Mouse (Mus musculus): ENCODE results near the gene Tmigd3. TPM values are rescaled to one million over a fixed set of nuclear protein-coding genes. Genes with fewer than 3 reads are reported as not detected.

Gene Tmigd3
- polyA plus RNA-seq, 2 experiments, result 0.09 to 0.11 TPM

DNA sequence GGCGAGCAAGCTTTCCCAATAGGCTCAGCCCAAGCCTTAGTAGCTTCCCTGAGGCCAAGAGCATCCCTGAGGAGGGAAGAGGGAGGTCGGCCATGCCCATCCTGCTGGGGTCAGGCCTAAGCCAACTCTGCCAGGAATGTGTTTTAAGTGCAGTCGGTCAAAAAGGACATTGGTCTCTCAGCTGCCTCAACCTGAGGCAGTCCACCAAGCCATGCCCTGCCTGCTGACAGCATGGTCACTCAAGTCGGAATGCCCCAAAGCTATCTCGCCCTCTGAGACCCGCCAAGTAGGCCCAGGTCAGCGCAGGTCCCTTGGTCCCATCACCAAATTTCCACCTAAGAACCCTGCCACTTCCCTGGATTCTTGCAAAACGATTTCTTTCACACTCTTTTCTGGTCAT lies 8.0 kb downstream of the Tmigd3 start:
- Histone ChIP-seq H3K27ac (no peak overlapping the region), H3K9ac (replicated peaks) (no peak overlapping the region), H3K9me3 (ENCODE audit: control insufficient read depth, low read length) (no peaks in the 10 kb centered on the region), H3K4me2 (ENCODE audit: low read depth) (no peak overlapping the region), H3K4me3 (ENCODE audit: insufficient read depth in 1 of 2, low read depth in 2 of 2, low read length in 2 of 2) (no peak overlapping the region), H3K27me3 (ENCODE audit: control insufficient read depth, insufficient read depth, low read length) (no peaks in the 10 kb centered on the region), H3K36me3 (replicated peaks; ENCODE audit: control insufficient read depth, insufficient read depth, low read depth) (no peaks in the 10 kb centered on the region), H3K4me1 (replicated peaks; ENCODE audit: control insufficient read depth in 2 of 2, insufficient read depth in 2 of 2, low read length in 1 of 2) (peaks cover 0 to 6% of the 10 kb centered on the region in 2 experiments; a peak in 2 of 4 replicates)
- TF ChIP-seq CTCF (IDR thresholded peaks at IDR 0.05; ENCODE audit: low read depth), result no peak
- no peak for TF ChIP-seq EP300 (IDR thresholded peaks at IDR 0.05; ENCODE audit: low read depth)
- WGBS (ENCODE audit: insufficient replicate concordance), result 68% methylated on average over 8 of the region's 8 CpGs
- no peak for ATAC-seq (ENCODE audit: insufficient read depth)
- no peak for DNase-seq (ENCODE audit: low read depth in 3 of 3, low spot score in 3 of 3)

DNA sequence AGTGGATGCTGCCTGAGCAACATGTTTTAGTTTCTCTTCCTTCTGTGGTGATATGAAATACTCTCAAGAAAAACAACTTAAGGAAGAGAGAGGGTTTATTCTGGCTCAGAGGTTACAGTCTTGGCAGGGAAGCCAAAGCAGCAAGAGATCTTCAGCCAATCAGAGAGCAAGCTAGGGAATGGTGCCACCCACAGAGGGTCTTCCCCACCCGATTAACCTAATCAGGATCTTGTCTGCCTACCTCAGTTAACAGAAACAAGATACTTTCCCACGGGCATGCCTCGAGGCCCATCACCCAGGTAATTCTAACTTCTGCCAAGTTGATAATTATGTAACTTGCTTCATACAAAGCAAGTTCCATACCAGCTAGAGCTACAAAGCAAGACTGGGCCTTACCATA lies 9.7 kb downstream of the Tmigd3 start:
- no peaks in the 10 kb centered on the region for H3K27me3 ChIP-seq (ENCODE audit: control insufficient read depth, insufficient read depth, low read length)
- no peaks in the 10 kb centered on the region for H3K9me3 ChIP-seq (ENCODE audit: control insufficient read depth, low read length)
- no peak overlapping the region for H3K4me2 ChIP-seq (ENCODE audit: low read depth)
- DNase-seq (ENCODE audit: low read depth in 3 of 3, low spot score in 3 of 3) (no peak), ATAC-seq (ENCODE audit: insufficient read depth) (no peak)
- H3K27ac ChIP-seq, result no peak overlapping the region
- H3K4me1 ChIP-seq (replicated peaks; ENCODE audit: control insufficient read depth in 2 of 2, insufficient read depth in 2 of 2, low read length in 1 of 2), result peaks cover 0 to 6% of the 10 kb centered on the region in 2 experiments; a peak in 2 of 4 replicates
- H3K36me3 ChIP-seq (replicated peaks; ENCODE audit: control insufficient read depth, insufficient read depth, low read depth), result no peaks in the 10 kb centered on the region
- TF ChIP-seq CTCF (IDR thresholded peaks at IDR 0.05; ENCODE audit: low read depth), result no peak
- no peak for TF ChIP-seq EP300 (IDR thresholded peaks at IDR 0.05; ENCODE audit: low read depth)
- no peak overlapping the region for H3K9ac ChIP-seq (replicated peaks)
- 33% methylated on average over 3 of the region's 3 CpGs for WGBS (ENCODE audit: insufficient replicate concordance)
- H3K4me3 ChIP-seq (ENCODE audit: insufficient read depth in 1 of 2, low read depth in 2 of 2, low read length in 2 of 2), result no peak overlapping the region

GRCm38 (mm10) chr3:105882105-105882504 lies 11.4 kb downstream of the Tmigd3 start:
- no peak overlapping the region for H3K27ac ChIP-seq
- H3K4me1 ChIP-seq (replicated peaks; ENCODE audit: control insufficient read depth in 2 of 2, insufficient read depth in 2 of 2, low read length in 1 of 2), result peaks cover 0 to 6% of the 10 kb centered on the region in 2 experiments; a peak in 2 of 4 replicates
- no peak overlapping the region for H3K4me3 ChIP-seq (ENCODE audit: insufficient read depth in 1 of 2, low read depth in 2 of 2, low read length in 2 of 2)
- H3K9me3 ChIP-seq (ENCODE audit: control insufficient read depth, low read length), result no peaks in the 10 kb centered on the region
- no peaks in the 10 kb centered on the region for H3K36me3 ChIP-seq (replicated peaks; ENCODE audit: control insufficient read depth, insufficient read depth, low read depth)
- 70% methylated on average over 7 of the region's 7 CpGs for WGBS (ENCODE audit: insufficient replicate concordance)
- TF ChIP-seq EP300 (IDR thresholded peaks at IDR 0.05; ENCODE audit: low read depth) (no peak), CTCF (IDR thresholded peaks at IDR 0.05; ENCODE audit: low read depth) (no peak)
- no peak overlapping the region for H3K4me2 ChIP-seq (ENCODE audit: low read depth)
- no peak overlapping the region for H3K9ac ChIP-seq (replicated peaks)
- no peaks in the 10 kb centered on the region for H3K27me3 ChIP-seq (ENCODE audit: control insufficient read depth, insufficient read depth, low read length)
- ATAC-seq (ENCODE audit: insufficient read depth) (no peak), DNase-seq (ENCODE audit: low read depth in 3 of 3, low spot score in 3 of 3) (no peak)

- Histone ChIP-seq H3K4me3 (ENCODE audit: insufficient read depth in 1 of 2, low read depth in 2 of 2, low read length in 2 of 2) (no peak overlapping the region), H3K27me3 (ENCODE audit: control insufficient read depth, insufficient read depth, low read length) (no peaks in the 10 kb centered on the region), H3K4me1 (replicated peaks; ENCODE audit: control insufficient read depth in 2 of 2, insufficient read depth in 2 of 2, low read length in 1 of 2) (peaks cover 0 to 1% of the 10 kb centered on the region in 2 experiments; a peak in 1 of 4 replicates), H3K9ac (replicated peaks) (no peak overlapping the region), H3K9me3 (ENCODE audit: control insufficient read depth, low read length) (no peaks in the 10 kb centered on the region), H3K4me2 (ENCODE audit: low read depth) (no peak overlapping the region), H3K36me3 (replicated peaks; ENCODE audit: control insufficient read depth, insufficient read depth, low read depth) (no peaks in the 10 kb centered on the region), H3K27ac (no peak overlapping the region)
- 84% methylated on average over 2 of the region's 2 CpGs for WGBS (ENCODE audit: insufficient replicate concordance)
- TF ChIP-seq EP300 (IDR thresholded peaks at IDR 0.05; ENCODE audit: low read depth) (no peak), CTCF (IDR thresholded peaks at IDR 0.05; ENCODE audit: low read depth) (no peak)
- no peak for ATAC-seq (ENCODE audit: insufficient read depth)
- no peak for DNase-seq (ENCODE audit: low read depth in 3 of 3, low spot score in 3 of 3)
Observed at GRCm38 (mm10) chr3:105883111-105883510, 12.4 kb downstream of the Tmigd3 start.

GRCm38 (mm10) chr3:105888961-105889360 lies 18.3 kb downstream of the Tmigd3 start:
- H3K4me2 ChIP-seq (ENCODE audit: low read depth), result no peak overlapping the region
- no peaks in the 10 kb centered on the region for H3K9me3 ChIP-seq (ENCODE audit: control insufficient read depth, low read length)
- H3K4me3 ChIP-seq (ENCODE audit: insufficient read depth in 1 of 2, low read depth in 2 of 2, low read length in 2 of 2), result no peak overlapping the region
- ATAC-seq (ENCODE audit: insufficient read depth) (no peak), DNase-seq (ENCODE audit: low read depth in 3 of 3, low spot score in 3 of 3) (no peak)
- no peaks in the 10 kb centered on the region for H3K27me3 ChIP-seq (ENCODE audit: control insufficient read depth, insufficient read depth, low read length)
- peaks cover 14 to 22% of the 10 kb centered on the region in 2 experiments for H3K4me1 ChIP-seq (replicated peaks; ENCODE audit: control insufficient read depth in 2 of 2, insufficient read depth in 2 of 2, low read length in 1 of 2)
- WGBS (ENCODE audit: insufficient replicate concordance), result 49% methylated on average over 3 of the region's 3 CpGs
- TF ChIP-seq CTCF (IDR thresholded peaks at IDR 0.05; ENCODE audit: low read depth), result no peak
- TF ChIP-seq EP300 (IDR thresholded peaks at IDR 0.05; ENCODE audit: low read depth), result no peak
- H3K9ac ChIP-seq (replicated peaks), result no peak overlapping the region
- no peak overlapping the region for H3K27ac ChIP-seq
- no peaks in the 10 kb centered on the region for H3K36me3 ChIP-seq (replicated peaks; ENCODE audit: control insufficient read depth, insufficient read depth, low read depth)

All from liver, embryonic 14.5 days (tissue).